Mouse (Mus musculus) neural tube, embryonic 14.5 days (tissue): ENCODE results near the gene Speer4b. TPM values are rescaled to one million over a fixed set of nuclear protein-coding genes. Genes with fewer than 3 reads are reported as not detected.
"Not testable (repeated sequence)": the region's sequence is repeated elsewhere in the genome, so short reads cannot be mapped to it uniquely, and the experiment has no call there.

Experiments
- ATAC-seq: fragments of 200-750 bp; cut with Nextera tagmentation; 2 replicates; pipeline ENCODE4 v1.8.0; 2017; ENCODE audit warnings: low read depth, mild to moderate bottlenecking, moderate TSS enrichment, moderate library complexity
- H3K27ac ChIP-seq: fragments of 300-500 bp; sonication (generic); 2 replicates; pipeline ENCODE4 v1.5.1; 2014; ENCODE audit warnings: low read depth, mild to moderate bottlenecking, control low read depth, low read length, moderate library complexity, mixed read lengths
- H3K27me3 ChIP-seq: fragments of 300-500 bp; sonication (generic); 2 replicates; pipeline ENCODE4 v1.6.1; 2014; ENCODE audit warnings: low read length; ENCODE audit not compliant: control insufficient read depth, insufficient read depth
- H3K36me3 ChIP-seq: fragments of 300-500 bp; sonication (generic); 2 replicates; pipeline ENCODE4 v1.6.1; 2014; ENCODE audit warnings: low read length, mixed read lengths; ENCODE audit not compliant: control insufficient read depth, insufficient read depth
- H3K4me1 ChIP-seq: fragments of 300-500 bp; sonication (generic); 2 replicates; pipeline ENCODE4 v1.6.1; 2014; ENCODE audit warnings: low read length; ENCODE audit not compliant: control insufficient read depth, insufficient read depth
- H3K4me2 ChIP-seq: fragments of 300-500 bp; sonication (generic); 2 replicates; pipeline ENCODE4 v1.6.1; 2014; ENCODE audit warnings: mild to moderate bottlenecking, low read depth, low read length, control low read depth
- H3K4me3 ChIP-seq: fragments of 300-500 bp; sonication (generic); 2 replicates; pipeline ENCODE4 v1.5.1; 2014; ENCODE audit warnings: low read depth, low read length, control low read depth, mixed read lengths
- H3K9ac ChIP-seq: fragments of 300-500 bp; sonication (generic); replicated peaks from 2 replicates; pipeline ENCODE4 v1.6.1; 2014; ENCODE audit warnings: low read depth, mild to moderate bottlenecking, control low read depth, low read length, mixed read lengths
- H3K9me3 ChIP-seq: fragments of 300-500 bp; sonication (generic); 2 replicates; pipeline ENCODE4 v1.6.1; 2016; ENCODE audit warnings: low read length; ENCODE audit not compliant: control insufficient read depth
- WGBS: fragments of 180-500 bp; shearing (Covaris S2); extraction: QIAGEN DNeasy Blood & Tissue Kit; methylation state at CpG from one replicate; pipeline ENCODE4 v1.1.7; 2014; 5-methylcytosine and 5-hydroxymethylcytosine counted together
- polyA plus RNA-seq: library from polyadenylated mRNA; unstranded; fragments of >200 nt; fragmentation: Nextera tagmentation; extraction: Ambion mirVana; gene quantifications from 2 replicates; pipeline ENCODE4 v1.2.1, GENCODE M21; 2014

Gene Speer4b
- polyA plus RNA-seq: 1.7 and 2.6 TPM in 2 replicates

- not testable (repeated sequence) for ATAC-seq, H3K4me2 ChIP-seq, H3K4me3 ChIP-seq, H3K36me3 ChIP-seq, H3K9me3 ChIP-seq, H3K27ac ChIP-seq, H3K4me1 ChIP-seq, H3K9ac ChIP-seq, H3K27me3 ChIP-seq
- 48% methylated on average over 1 of the region's 1 CpGs for WGBS
Observed at GRCm38 (mm10) chr5:27501338-27501737, at the start of gene Speer4b. Gene Speer4b (minus strand): TSS chr5:27501438.

GRCm38 (mm10) chr5:27549291-27549690 lies 48.1 kb upstream of the Speer4b start:
- ATAC-seq: no peak
- WGBS: 88% methylated on average over 4 of the region's 4 CpGs
- Histone ChIP-seq H3K9ac (no peak overlapping the region), H3K27ac (no peak overlapping the region), H3K9me3 (no peaks in the 10 kb centered on the region), H3K36me3 (no peaks in the 10 kb centered on the region), H3K4me1 (no peaks in the 10 kb centered on the region), H3K27me3 (no peaks in the 10 kb centered on the region), H3K4me2 (no peak overlapping the region), H3K4me3 (no peak overlapping the region)

GRCm38 (mm10) chr5:27544816-27545270 lies 43.6 kb upstream of the Speer4b start:
- Histone ChIP-seq H3K4me1 (no peaks in the 10 kb centered on the region), H3K9me3 (no peaks in the 10 kb centered on the region), H3K27me3 (no peaks in the 10 kb centered on the region), H3K9ac (no peak overlapping the region), H3K36me3 (no peaks in the 10 kb centered on the region), H3K27ac (no peak overlapping the region), H3K4me2 (no peak overlapping the region), H3K4me3 (no peak overlapping the region)
- 25% methylated on average over 2 of the region's 2 CpGs for WGBS
- ATAC-seq: peak; percentile 81; the same call in 1 of the 2 replicates

GRCm38 (mm10) chr5:27526906-27527305 lies 25.7 kb upstream of the Speer4b start:
- Histone ChIP-seq H3K27ac (no peak overlapping the region), H3K27me3 (no peaks in the 10 kb centered on the region), H3K4me3 (no peak overlapping the region), H3K4me2 (no peak overlapping the region), H3K9ac (no peak overlapping the region), H3K4me1 (no peaks in the 10 kb centered on the region), H3K9me3 (no peaks in the 10 kb centered on the region), H3K36me3 (no peaks in the 10 kb centered on the region)
- WGBS: 82% methylated on average over 1 of the region's 1 CpGs
- ATAC-seq: no peak

- no peak overlapping the region for H3K4me2 ChIP-seq
Observed at GRCm38 (mm10) chr5:27518716-27519115, 17.5 kb upstream of the Speer4b start.

GRCm38 (mm10) chr5:27490942-27491341 lies 10.3 kb downstream of the Speer4b start:
- H3K9ac ChIP-seq: no peak overlapping the region
- ATAC-seq: peak; percentile 63; the same call in 1 of the 2 replicates
- H3K9me3 ChIP-seq: no peaks in the 10 kb centered on the region
- no peak overlapping the region for H3K4me2 ChIP-seq
- no peaks in the 10 kb centered on the region for H3K27me3 ChIP-seq
- H3K4me1 ChIP-seq: no peaks in the 10 kb centered on the region
- H3K4me3 ChIP-seq: no peak overlapping the region
- no peak overlapping the region for H3K27ac ChIP-seq
- no peaks in the 10 kb centered on the region for H3K36me3 ChIP-seq
- 65% methylated on average over 4 of the region's 4 CpGs for WGBS

More at GRCm38 (mm10) chr5:27518716-27519115, 17.5 kb upstream of the Speer4b start:
- H3K9ac ChIP-seq: no peak overlapping the region
- H3K9me3 ChIP-seq: no peaks in the 10 kb centered on the region
- ATAC-seq: no peak
- no peak overlapping the region for H3K27ac ChIP-seq
- no peak overlapping the region for H3K4me3 ChIP-seq
- H3K27me3 ChIP-seq: no peaks in the 10 kb centered on the region
- H3K4me1 ChIP-seq: no peaks in the 10 kb centered on the region
- no peaks in the 10 kb centered on the region for H3K36me3 ChIP-seq

GRCm38 (mm10) chr5:27486138-27486537 lies 15.1 kb downstream of the Speer4b start:
- Histone ChIP-seq H3K9me3 (no peaks in the 10 kb centered on the region), H3K4me1 (no peaks in the 10 kb centered on the region), H3K9ac (no peak overlapping the region), H3K4me3 (no peak overlapping the region), H3K27me3 (no peaks in the 10 kb centered on the region), H3K36me3 (no peaks in the 10 kb centered on the region), H3K4me2 (no peak overlapping the region), H3K27ac (no peak overlapping the region)
- 0 out of 2 replicates have a peak, but pooled peaks have one; percentile 35 for ATAC-seq
- WGBS: 48% methylated on average over 1 of the region's 1 CpGs

GRCm38 (mm10) chr5:27481706-27482105 lies 19.5 kb downstream of the Speer4b start:
- Histone ChIP-seq H3K36me3 (no peaks in the 10 kb centered on the region), H3K27ac (no peak overlapping the region), H3K9ac (no peak overlapping the region), H3K4me1 (no peaks in the 10 kb centered on the region), H3K4me3 (no peak overlapping the region), H3K9me3 (no peaks in the 10 kb centered on the region), H3K4me2 (no peak overlapping the region), H3K27me3 (no peaks in the 10 kb centered on the region)
- WGBS: 79% methylated on average over 2 of the region's 2 CpGs
- ATAC-seq: no peak

- no peak for ATAC-seq
- H3K27ac ChIP-seq: no peak overlapping the region
- H3K4me3 ChIP-seq: no peak overlapping the region
- H3K36me3 ChIP-seq: no peaks in the 10 kb centered on the region
- no peak overlapping the region for H3K4me2 ChIP-seq
- H3K27me3 ChIP-seq: no peaks in the 10 kb centered on the region
- H3K4me1 ChIP-seq: no peaks in the 10 kb centered on the region
- H3K9ac ChIP-seq: no peak overlapping the region
- WGBS: 87% methylated on average over 4 of the region's 4 CpGs
- H3K9me3 ChIP-seq: no peaks in the 10 kb centered on the region
Observed at GRCm38 (mm10) chr5:27474964-27475465, 26.2 kb downstream of the Speer4b start.
